Mouse (Mus musculus): ENCODE data around the gene Gm5767. TPM values are rescaled to one million over a fixed set of nuclear protein-coding genes. Genes with fewer than 3 reads are reported as not detected.

Gene Gm5767
- polyA plus RNA-seq, 1 experiment from 2014 or later: not detected

DNA sequence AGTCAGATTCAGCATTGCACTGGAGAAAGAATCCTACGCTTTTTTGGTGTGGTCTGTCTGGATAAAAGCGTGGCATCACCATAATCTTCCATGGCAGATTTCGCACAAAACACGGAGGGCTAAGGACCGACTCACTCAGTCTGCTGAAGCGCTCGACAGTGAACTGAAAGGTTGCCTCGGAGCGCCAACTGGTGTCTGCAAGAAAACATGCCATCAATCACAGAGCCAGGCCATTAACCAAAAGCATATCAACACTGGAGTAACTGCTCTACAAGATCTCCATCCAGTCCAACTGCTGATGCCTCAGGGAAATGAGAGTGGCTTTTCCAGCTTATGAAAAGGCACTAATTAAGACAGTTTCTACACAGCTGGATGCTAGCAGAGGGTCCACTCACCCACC lies 31.4 kb downstream of the Gm5767 start:
- no peak overlapping the region for H3K4me2 ChIP-seq (ENCODE audit: low read depth)
- ATAC-seq (ENCODE audit: insufficient read depth, low FRiP score, low TSS enrichment): no peak
- 69% methylated on average over 9 of the region's 9 CpGs for WGBS
- no peaks in the 10 kb centered on the region for H3K9me3 ChIP-seq (ENCODE audit: control insufficient read depth, low read length)
- H3K27me3 ChIP-seq (ENCODE audit: control insufficient read depth, insufficient read depth, low read length): no peaks in the 10 kb centered on the region
- H3K9ac ChIP-seq (ENCODE audit: low read length): no peak overlapping the region
- no peak overlapping the region for H3K27ac ChIP-seq (ENCODE audit: low read depth, low read length)
- H3K4me1 ChIP-seq (ENCODE audit: control insufficient read depth, insufficient read depth, low read length): no peaks in the 10 kb centered on the region
- H3K36me3 ChIP-seq (ENCODE audit: control insufficient read depth, insufficient read depth, low read length): peaks cover 20% of the 10 kb centered on the region
- no peak overlapping the region for H3K4me3 ChIP-seq (ENCODE audit: low read depth, low read length)
- peak; percentile 33 for DNase-seq (ENCODE audit: low spot score)

DNA sequence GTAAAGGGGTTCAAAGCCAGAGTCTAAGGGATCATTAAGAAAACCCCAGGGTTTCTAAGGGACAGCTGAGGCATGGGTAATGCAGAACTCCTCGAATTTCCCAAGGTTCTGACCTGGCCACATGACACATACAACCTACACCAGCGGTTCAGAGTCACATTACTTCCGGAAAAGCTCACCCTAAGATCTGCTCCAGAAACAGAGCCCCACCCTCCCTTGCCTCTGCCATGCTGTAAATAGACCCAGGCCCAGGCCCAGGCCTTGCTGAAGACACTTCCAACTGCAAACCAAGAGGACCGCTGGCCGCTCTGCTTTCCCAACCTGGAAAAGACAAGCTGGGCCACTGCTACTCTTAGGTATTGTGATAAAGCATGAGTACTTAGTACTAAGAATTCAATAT lies 34.3 kb downstream of the Gm5767 start:
- Histone ChIP-seq H3K9me3 (ENCODE audit: control insufficient read depth, low read length) (no peaks in the 10 kb centered on the region), H3K27ac (ENCODE audit: low read depth, low read length) (no peak overlapping the region), H3K4me3 (ENCODE audit: low read depth, low read length) (no peak overlapping the region), H3K36me3 (ENCODE audit: control insufficient read depth, insufficient read depth, low read length) (peaks cover 5% of the 10 kb centered on the region; the same call in 1 of the 2 replicates), H3K27me3 (ENCODE audit: control insufficient read depth, insufficient read depth, low read length) (no peaks in the 10 kb centered on the region), H3K4me2 (ENCODE audit: low read depth) (no peak overlapping the region), H3K4me1 (ENCODE audit: control insufficient read depth, insufficient read depth, low read length) (no peaks in the 10 kb centered on the region), H3K9ac (ENCODE audit: low read length) (no peak overlapping the region)
- no peak for DNase-seq (ENCODE audit: low spot score)
- 91% methylated on average over 5 of the region's 5 CpGs for WGBS
- no peak for ATAC-seq (ENCODE audit: insufficient read depth, low FRiP score, low TSS enrichment)

DNA sequence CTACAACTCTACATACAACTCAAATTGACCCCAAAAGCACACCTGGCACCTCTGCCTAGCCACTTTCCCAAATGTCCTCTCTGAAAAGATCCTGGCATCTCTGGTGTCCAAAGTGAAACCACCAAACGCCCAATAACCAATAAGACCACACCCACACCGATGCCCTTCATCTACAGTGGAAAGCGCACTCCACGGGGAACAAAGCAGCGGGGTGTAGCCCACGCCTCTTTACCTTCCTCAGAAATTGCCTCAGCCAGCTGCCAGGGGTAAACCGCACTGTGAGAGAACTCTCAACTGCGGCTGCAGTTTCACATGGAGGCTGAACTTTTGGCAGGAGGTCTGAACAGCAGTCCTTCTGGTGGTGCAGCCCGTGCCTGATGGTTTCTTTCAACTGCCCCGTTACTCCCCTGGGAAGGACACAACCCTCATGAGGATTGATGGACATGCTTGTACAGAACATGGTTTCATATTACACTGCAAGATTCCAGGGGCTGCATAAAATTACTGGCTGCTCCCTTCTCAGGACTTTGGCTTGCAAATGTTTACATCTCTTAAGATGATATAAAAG lies 35.0 kb downstream of the Gm5767 start:
- DNase-seq (ENCODE audit: low spot score) (peak; percentile 21), ATAC-seq (ENCODE audit: insufficient read depth, low FRiP score, low TSS enrichment) (no peak)
- H3K4me3 ChIP-seq (ENCODE audit: low read depth, low read length): no peak overlapping the region
- H3K9me3 ChIP-seq (ENCODE audit: control insufficient read depth, low read length): no peaks in the 10 kb centered on the region
- peaks cover 4% of the 10 kb centered on the region; the same call in 1 of the 2 replicates for H3K36me3 ChIP-seq (ENCODE audit: control insufficient read depth, insufficient read depth, low read length)
- no peak overlapping the region for H3K9ac ChIP-seq (ENCODE audit: low read length)
- no peaks in the 10 kb centered on the region for H3K27me3 ChIP-seq (ENCODE audit: control insufficient read depth, insufficient read depth, low read length)
- no peak overlapping the region for H3K4me2 ChIP-seq (ENCODE audit: low read depth)
- WGBS: 75% methylated on average over 10 of the region's 10 CpGs
- no peaks in the 10 kb centered on the region for H3K4me1 ChIP-seq (ENCODE audit: control insufficient read depth, insufficient read depth, low read length)
- H3K27ac ChIP-seq (ENCODE audit: low read depth, low read length): no peak overlapping the region

DNA sequence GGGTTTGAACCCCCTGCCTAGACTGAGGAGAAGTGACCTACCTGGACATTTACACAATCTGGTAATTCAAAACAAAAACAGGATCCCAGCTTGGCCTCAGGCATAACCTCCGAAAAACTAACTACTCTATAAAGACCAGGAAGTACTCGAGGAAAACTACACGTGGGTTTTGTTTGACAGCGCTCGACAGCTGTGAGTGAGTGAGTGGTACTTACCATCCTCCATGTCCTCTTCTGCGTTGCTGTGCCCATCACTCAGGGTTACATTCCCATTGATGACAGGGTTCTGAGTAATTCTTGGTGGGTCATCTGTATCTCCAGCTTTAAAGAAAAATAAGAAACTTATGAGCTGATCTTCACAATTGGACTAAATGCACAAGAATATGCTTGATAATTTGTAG lies 35.7 kb downstream of the Gm5767 start:
- WGBS: 77% methylated on average over 6 of the region's 6 CpGs
- DNase-seq (ENCODE audit: low spot score): no peak
- Histone ChIP-seq H3K9ac (ENCODE audit: low read length) (no peak overlapping the region), H3K4me3 (ENCODE audit: low read depth, low read length) (no peak overlapping the region), H3K4me2 (ENCODE audit: low read depth) (no peak overlapping the region), H3K27ac (ENCODE audit: low read depth, low read length) (no peak overlapping the region), H3K4me1 (ENCODE audit: control insufficient read depth, insufficient read depth, low read length) (no peaks in the 10 kb centered on the region), H3K9me3 (ENCODE audit: control insufficient read depth, low read length) (no peaks in the 10 kb centered on the region), H3K36me3 (ENCODE audit: control insufficient read depth, insufficient read depth, low read length) (peaks cover 2% of the 10 kb centered on the region; the same call in 1 of the 2 replicates), H3K27me3 (ENCODE audit: control insufficient read depth, insufficient read depth, low read length) (no peaks in the 10 kb centered on the region)
- ATAC-seq (ENCODE audit: insufficient read depth, low FRiP score, low TSS enrichment): no peak

DNA sequence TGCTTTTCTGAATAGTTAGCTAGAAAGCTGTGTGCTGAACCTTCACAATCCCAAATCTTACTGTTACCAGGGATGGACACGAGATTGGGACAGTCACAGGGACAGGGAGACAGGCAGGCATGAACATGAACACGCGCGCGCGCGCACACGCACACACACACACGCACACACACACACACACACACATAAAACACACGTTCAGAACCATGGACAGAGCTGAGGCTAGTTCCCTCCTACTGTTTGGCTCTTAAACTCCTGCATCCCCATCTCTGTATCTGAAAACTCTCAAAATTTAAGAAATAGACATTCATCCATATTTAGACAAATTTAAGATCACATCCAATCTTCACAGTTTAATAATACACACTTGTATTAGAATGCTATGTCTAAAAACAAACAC lies 37.2 kb downstream of the Gm5767 start:
- Histone ChIP-seq H3K9me3 (ENCODE audit: control insufficient read depth, low read length) (no peaks in the 10 kb centered on the region), H3K4me2 (ENCODE audit: low read depth) (no peak overlapping the region), H3K4me1 (ENCODE audit: control insufficient read depth, insufficient read depth, low read length) (no peaks in the 10 kb centered on the region), H3K27ac (ENCODE audit: low read depth, low read length) (no peak overlapping the region), H3K9ac (ENCODE audit: low read length) (no peak overlapping the region), H3K4me3 (ENCODE audit: low read depth, low read length) (no peak overlapping the region), H3K27me3 (ENCODE audit: control insufficient read depth, insufficient read depth, low read length) (no peaks in the 10 kb centered on the region), H3K36me3 (ENCODE audit: control insufficient read depth, insufficient read depth, low read length) (peaks cover 2% of the 10 kb centered on the region; the same call in 1 of the 2 replicates)
- ATAC-seq (ENCODE audit: insufficient read depth, low FRiP score, low TSS enrichment): no peak
- DNase-seq (ENCODE audit: low spot score): no peak
- 95% methylated on average over 10 of the region's 10 CpGs for WGBS

DNA sequence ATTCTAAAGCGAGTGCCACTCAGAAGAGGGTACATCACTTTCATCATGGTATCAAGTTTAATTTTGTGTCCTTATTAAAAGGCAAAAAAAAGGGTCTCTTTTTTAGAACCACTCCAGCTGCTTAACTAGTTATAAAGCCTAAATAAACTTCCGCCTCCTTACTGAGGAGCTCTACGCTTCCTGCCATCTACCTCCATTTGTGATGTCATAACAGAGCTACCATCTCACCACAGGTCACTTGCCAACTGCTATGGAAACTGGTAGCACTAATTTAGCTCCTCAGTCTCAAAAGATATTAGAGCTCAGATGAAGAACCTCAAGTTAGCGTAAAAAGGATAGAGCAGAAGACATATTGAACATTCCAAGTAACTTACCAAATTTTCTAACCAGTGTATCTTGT lies 39.9 kb downstream of the Gm5767 start:
- Histone ChIP-seq H3K27ac (ENCODE audit: low read depth, low read length) (no peak overlapping the region), H3K4me2 (ENCODE audit: low read depth) (no peak overlapping the region), H3K4me3 (ENCODE audit: low read depth, low read length) (no peak overlapping the region), H3K36me3 (ENCODE audit: control insufficient read depth, insufficient read depth, low read length) (no peaks in the 10 kb centered on the region), H3K4me1 (ENCODE audit: control insufficient read depth, insufficient read depth, low read length) (no peaks in the 10 kb centered on the region), H3K9ac (ENCODE audit: low read length) (no peak overlapping the region), H3K9me3 (ENCODE audit: control insufficient read depth, low read length) (no peaks in the 10 kb centered on the region), H3K27me3 (ENCODE audit: control insufficient read depth, insufficient read depth, low read length) (no peaks in the 10 kb centered on the region)
- DNase-seq (ENCODE audit: low spot score) (no peak), ATAC-seq (ENCODE audit: insufficient read depth, low FRiP score, low TSS enrichment) (no peak)
- WGBS: 86% methylated on average over 4 of the region's 4 CpGs

DNA sequence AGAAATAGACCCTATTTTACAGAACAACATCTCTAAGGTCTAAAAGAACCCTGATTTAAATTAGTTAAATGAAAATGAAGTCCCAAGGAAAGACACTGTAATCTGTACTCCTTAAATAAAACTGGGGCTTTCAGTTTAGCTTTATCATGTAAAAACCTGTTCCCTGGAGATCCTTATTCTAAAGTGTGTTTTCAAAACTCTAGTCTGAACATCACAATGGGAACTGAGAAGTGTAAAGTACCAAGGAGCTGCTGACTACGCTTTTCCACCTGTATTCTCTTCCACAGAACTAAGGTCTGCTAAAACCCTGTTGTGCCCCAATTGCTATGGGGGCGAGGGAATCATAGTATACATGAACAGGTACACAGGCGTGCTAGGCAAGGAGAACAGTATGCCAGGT lies 43.5 kb downstream of the Gm5767 start:
- WGBS: 87% methylated on average over 3 of the region's 3 CpGs
- H3K4me2 ChIP-seq (ENCODE audit: low read depth): no peak overlapping the region

DNA sequence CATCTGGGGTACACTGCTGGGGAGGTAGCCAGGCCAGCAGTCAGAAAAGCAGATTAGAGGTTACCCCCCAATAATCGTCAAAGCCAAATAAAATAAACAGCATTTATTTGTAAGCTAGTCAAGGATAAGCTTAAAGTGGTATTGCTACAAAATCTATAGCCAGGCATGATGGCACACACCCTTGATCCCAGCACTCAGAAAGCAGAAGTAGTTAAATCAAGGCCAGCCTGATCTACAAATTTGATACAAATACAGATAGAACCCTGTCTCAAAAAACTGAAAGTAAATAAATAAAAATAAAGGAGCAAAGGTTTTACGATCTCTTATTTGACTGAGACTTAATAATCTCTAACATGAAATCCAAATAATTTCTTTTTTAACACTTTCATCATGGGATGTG lies 45.2 kb downstream of the Gm5767 start:
- ATAC-seq (ENCODE audit: insufficient read depth, low FRiP score, low TSS enrichment): no peak
- no peak overlapping the region for H3K27ac ChIP-seq (ENCODE audit: low read depth, low read length)
- WGBS: 95% methylated on average over 2 of the region's 2 CpGs

More for the DNA sequence above, 43.5 kb downstream of the Gm5767 start:
- Histone ChIP-seq H3K4me1 (ENCODE audit: control insufficient read depth, insufficient read depth, low read length) (no peaks in the 10 kb centered on the region), H3K4me3 (ENCODE audit: low read depth, low read length) (no peak overlapping the region), H3K27me3 (ENCODE audit: control insufficient read depth, insufficient read depth, low read length) (no peaks in the 10 kb centered on the region), H3K36me3 (ENCODE audit: control insufficient read depth, insufficient read depth, low read length) (no peaks in the 10 kb centered on the region), H3K27ac (ENCODE audit: low read depth, low read length) (no peak overlapping the region), H3K9ac (ENCODE audit: low read length) (no peak overlapping the region), H3K9me3 (ENCODE audit: control insufficient read depth, low read length) (no peaks in the 10 kb centered on the region)
- ATAC-seq (ENCODE audit: insufficient read depth, low FRiP score, low TSS enrichment) (no peak), DNase-seq (ENCODE audit: low spot score) (no peak)

DNA sequence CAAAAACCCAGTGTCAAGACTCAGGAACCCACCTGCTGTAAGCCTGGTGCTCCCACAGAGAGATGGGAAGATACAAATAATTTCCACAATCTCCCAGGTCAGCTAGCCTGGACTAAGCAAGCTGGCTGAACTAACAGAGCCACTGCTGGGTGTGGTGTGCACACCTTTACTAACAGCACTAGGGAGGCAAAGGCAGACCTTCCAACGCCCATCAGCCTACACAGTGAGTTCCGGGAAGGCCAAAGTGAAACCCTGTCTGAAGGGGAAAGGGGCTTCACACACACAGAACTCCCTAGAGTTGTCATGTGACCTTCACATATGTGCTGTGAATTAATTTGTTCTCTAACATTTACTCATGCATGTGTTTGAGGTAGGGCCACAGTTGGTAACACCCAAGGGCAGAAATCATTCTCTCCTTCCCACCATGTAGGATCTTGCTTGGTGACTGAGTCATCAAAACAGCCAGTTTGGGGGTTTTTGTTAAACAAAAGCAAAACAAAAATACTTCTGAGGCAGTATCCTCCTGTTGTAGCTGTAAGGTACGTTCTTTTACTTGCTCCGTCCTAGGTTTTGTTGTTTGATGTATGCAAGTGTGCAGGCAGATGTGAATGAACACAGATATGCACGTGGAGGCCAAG lies 47.7 kb downstream of the Gm5767 start:
- no peak for ATAC-seq (ENCODE audit: insufficient read depth, low FRiP score, low TSS enrichment)
- 96% methylated on average over 5 of the region's 5 CpGs for WGBS

More for the DNA sequence above, 45.2 kb downstream of the Gm5767 start:
- Histone ChIP-seq H3K4me3 (ENCODE audit: low read depth, low read length) (no peak overlapping the region), H3K9me3 (ENCODE audit: control insufficient read depth, low read length) (no peaks in the 10 kb centered on the region), H3K27me3 (ENCODE audit: control insufficient read depth, insufficient read depth, low read length) (no peaks in the 10 kb centered on the region), H3K36me3 (ENCODE audit: control insufficient read depth, insufficient read depth, low read length) (no peaks in the 10 kb centered on the region), H3K4me1 (ENCODE audit: control insufficient read depth, insufficient read depth, low read length) (no peaks in the 10 kb centered on the region), H3K4me2 (ENCODE audit: low read depth) (no peak overlapping the region), H3K9ac (ENCODE audit: low read length) (no peak overlapping the region)
- no peak for DNase-seq (ENCODE audit: low spot score)

More for the DNA sequence above, 47.7 kb downstream of the Gm5767 start:
- no peak for DNase-seq (ENCODE audit: low spot score)
- Histone ChIP-seq H3K4me3 (ENCODE audit: low read depth, low read length) (no peak overlapping the region), H3K9ac (ENCODE audit: low read length) (no peak overlapping the region), H3K27ac (ENCODE audit: low read depth, low read length) (no peak overlapping the region), H3K9me3 (ENCODE audit: control insufficient read depth, low read length) (no peaks in the 10 kb centered on the region), H3K27me3 (ENCODE audit: control insufficient read depth, insufficient read depth, low read length) (no peaks in the 10 kb centered on the region), H3K4me1 (ENCODE audit: control insufficient read depth, insufficient read depth, low read length) (no peaks in the 10 kb centered on the region), H3K4me2 (ENCODE audit: low read depth) (no peak overlapping the region), H3K36me3 (ENCODE audit: control insufficient read depth, insufficient read depth, low read length) (no peaks in the 10 kb centered on the region)

Data from neural tube, embryonic 11.5 days (tissue).